Mouse (Mus musculus): ENCODE results near the gene Cldn4.

GRCm38 (mm10) chr5:134945266-134945959, 1.3 kb downstream of the Cldn4 start:
- no peak for TF ChIP-seq CTCF (IDR thresholded peaks at IDR 0.05; ENCODE audit: control insufficient read depth, insufficient read depth, insufficient replicate concordance, low read depth, low read length)
- no peak for TF ChIP-seq POLR2A (IDR thresholded peaks at IDR 0.05; ENCODE audit: control insufficient read depth, low read depth, low read length)
